Mouse (Mus musculus): ENCODE data around the gene Ptcd2.

DNA sequence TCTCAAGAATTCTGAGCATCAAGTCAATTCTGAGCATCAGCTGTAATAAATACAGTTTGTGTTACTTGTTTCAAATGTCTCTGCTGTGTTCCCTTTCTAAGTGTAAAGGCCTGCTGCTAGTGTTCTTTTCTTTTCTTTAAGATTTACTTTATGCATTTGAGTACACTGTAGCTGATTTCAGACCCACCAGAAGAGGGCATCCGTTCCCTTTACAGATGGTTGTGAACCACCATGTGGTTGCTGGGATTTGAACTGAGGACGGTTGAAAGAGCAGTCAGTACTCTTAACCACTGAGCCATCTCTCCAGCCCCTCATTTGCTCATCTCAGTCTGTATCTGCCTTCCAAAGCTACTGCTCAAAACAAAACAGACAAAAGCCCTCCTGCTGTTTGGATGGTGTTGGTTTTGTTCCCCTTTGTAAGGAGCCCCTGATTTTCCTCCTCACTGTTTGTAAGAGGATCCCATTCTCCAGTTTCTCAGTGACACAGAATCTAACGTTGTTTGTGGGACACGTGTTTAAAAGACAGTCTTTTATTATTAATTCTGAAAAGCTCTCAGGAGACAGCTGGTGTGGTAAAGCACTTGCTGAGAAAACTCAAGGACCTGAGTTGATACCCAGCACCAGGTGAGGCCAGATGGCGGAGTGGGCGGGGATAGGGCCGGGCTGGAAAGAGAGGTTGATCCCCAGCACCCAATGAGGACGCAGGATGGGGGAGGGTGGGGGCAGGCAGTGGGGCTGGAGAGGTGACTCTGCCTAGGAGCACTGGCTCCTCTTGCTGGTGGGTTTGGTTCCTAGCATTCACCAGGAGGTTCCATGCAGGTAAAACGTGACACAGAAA is 12.1 kb upstream of the Ptcd2 start:
- TF ChIP-seq CTCF (IDR thresholded peaks at IDR 0.05; ENCODE audit: low read depth) (peak; percentile 42), EP300 (IDR thresholded peaks at IDR 0.05; ENCODE audit: low read depth) (no peak)
